Mouse (Mus musculus): ENCODE results near the gene Acad11. TPM values are rescaled to one million over a fixed set of nuclear protein-coding genes. Genes with fewer than 3 reads are reported as not detected.

The Acad11 gene
- polyA plus RNA-seq, 1 experiment from 2014 or later, result 44.8 TPM

DNA sequence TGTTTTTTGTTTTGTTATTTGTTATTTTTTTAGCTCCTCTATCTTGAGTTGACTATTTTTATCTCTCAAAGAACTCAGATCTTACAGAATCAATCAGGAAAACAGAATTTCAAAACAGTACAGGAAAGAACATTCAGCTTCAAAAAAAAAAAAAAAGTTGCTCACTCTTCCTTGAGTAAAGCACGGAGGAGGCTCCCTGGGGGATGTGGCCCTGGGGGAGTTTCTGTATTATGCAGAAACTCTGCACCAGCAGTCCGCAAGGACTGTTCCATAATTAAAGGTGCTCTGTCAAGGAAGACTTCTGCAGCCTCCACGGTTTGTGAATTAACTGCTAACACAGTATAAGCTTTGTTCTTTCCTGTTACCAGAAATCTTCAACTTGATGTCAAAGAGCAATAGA lies 38.3 kb downstream of the Acad11 start:
- H3K9ac ChIP-seq (ENCODE audit: low read depth, low read length), result no peak overlapping the region
- H3K27ac ChIP-seq (ENCODE audit: low read length), result no peak overlapping the region
- no peaks in the 10 kb centered on the region for H3K4me1 ChIP-seq (ENCODE audit: control insufficient read depth, insufficient read depth, low read length)
- ATAC-seq, result no peak
- H3K4me2 ChIP-seq (ENCODE audit: low read depth, low read length), result no peak overlapping the region
- no peaks in the 10 kb centered on the region for H3K9me3 ChIP-seq (ENCODE audit: control insufficient read depth, low read length)
- H3K4me3 ChIP-seq (ENCODE audit: low read length), result no peak overlapping the region
- H3K36me3 ChIP-seq (ENCODE audit: control insufficient read depth, insufficient read depth, low read length), result no peaks in the 10 kb centered on the region
- 47% methylated on average over 3 of the region's 3 CpGs for WGBS
- no peaks in the 10 kb centered on the region for H3K27me3 ChIP-seq (replicated peaks; ENCODE audit: control insufficient read depth, insufficient read depth, low read length)

DNA sequence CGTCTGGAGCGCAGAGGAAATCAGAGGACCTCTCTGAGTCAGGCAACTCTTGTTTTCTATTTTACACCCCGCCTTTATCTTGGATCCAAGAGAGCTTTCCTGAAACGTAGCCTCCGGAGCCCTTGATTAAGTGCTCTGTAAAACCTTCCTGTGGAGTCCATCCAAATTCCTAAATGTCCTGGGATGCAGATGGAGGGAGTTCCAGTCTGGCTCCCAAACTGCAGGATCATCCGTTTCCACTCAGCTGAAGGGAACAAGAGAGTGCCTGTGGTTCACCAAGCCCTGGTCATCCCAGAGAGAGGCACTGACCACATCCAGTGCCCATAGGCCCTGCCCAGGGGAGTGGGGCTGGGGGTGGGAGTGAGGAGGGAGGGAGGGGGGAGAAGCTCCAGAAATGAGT lies 39.1 kb downstream of the Acad11 start:
- Histone ChIP-seq H3K4me2 (ENCODE audit: low read depth, low read length) (no peak overlapping the region), H3K4me3 (ENCODE audit: low read length) (no peak overlapping the region), H3K4me1 (ENCODE audit: control insufficient read depth, insufficient read depth, low read length) (no peaks in the 10 kb centered on the region), H3K9me3 (ENCODE audit: control insufficient read depth, low read length) (no peaks in the 10 kb centered on the region), H3K27ac (ENCODE audit: low read length) (no peak overlapping the region), H3K36me3 (ENCODE audit: control insufficient read depth, insufficient read depth, low read length) (no peaks in the 10 kb centered on the region), H3K27me3 (replicated peaks; ENCODE audit: control insufficient read depth, insufficient read depth, low read length) (no peaks in the 10 kb centered on the region), H3K9ac (ENCODE audit: low read depth, low read length) (no peak overlapping the region)
- ATAC-seq, result peak; percentile 28; the same call in 1 of the 2 replicates
- WGBS, result 45% methylated on average over 6 of the region's 6 CpGs

DNA sequence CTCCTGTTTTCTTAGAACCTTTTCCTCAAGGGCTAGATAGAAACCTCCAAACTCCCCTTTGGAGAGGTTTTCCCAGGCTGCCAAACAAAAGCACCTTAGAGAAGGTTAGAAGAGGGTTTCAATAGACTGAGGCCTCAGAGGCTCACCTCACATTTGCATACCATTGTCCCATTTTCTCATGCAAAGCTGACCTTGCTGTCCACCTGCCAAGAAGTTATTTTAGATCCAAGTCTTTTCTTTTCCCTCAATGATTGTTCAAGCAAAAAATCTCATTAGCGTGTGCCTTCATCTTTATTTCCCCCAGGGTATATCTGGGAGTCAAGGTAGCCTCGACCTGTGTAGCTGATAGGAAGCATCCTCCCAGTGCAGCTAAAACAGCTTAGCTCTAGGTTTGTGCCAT lies 39.7 kb downstream of the Acad11 start:
- no peaks in the 10 kb centered on the region for H3K9me3 ChIP-seq (ENCODE audit: control insufficient read depth, low read length)
- no peak overlapping the region for H3K4me3 ChIP-seq (ENCODE audit: low read length)
- ATAC-seq, result no peak
- H3K27me3 ChIP-seq (replicated peaks; ENCODE audit: control insufficient read depth, insufficient read depth, low read length), result no peaks in the 10 kb centered on the region
- WGBS, result 50% methylated on average over 2 of the region's 2 CpGs
- no peaks in the 10 kb centered on the region for H3K4me1 ChIP-seq (ENCODE audit: control insufficient read depth, insufficient read depth, low read length)
- H3K27ac ChIP-seq (ENCODE audit: low read length), result no peak overlapping the region
- no peak overlapping the region for H3K9ac ChIP-seq (ENCODE audit: low read depth, low read length)
- no peak overlapping the region for H3K4me2 ChIP-seq (ENCODE audit: low read depth, low read length)
- no peaks in the 10 kb centered on the region for H3K36me3 ChIP-seq (ENCODE audit: control insufficient read depth, insufficient read depth, low read length)

DNA sequence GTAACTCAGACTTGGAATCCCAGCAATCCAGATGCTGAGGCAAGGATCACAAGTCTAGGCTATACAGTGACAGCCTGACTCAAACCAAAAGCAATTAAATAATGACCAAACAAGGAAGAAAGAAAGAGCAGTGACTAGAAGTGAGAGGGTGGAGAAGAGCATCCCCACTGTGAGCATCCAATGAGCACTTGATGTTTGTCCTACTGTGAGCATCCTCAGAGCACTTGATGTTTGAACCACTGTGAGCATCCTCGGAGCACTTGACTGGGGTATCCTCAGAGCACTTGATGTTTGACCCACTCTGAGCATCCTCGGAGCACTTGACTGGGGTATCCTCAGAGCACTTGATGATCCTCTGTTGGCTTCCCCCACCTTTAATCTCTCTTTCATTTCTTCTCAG lies 41.8 kb downstream of the Acad11 start:
- no peak for ATAC-seq
- Histone ChIP-seq H3K4me1 (ENCODE audit: control insufficient read depth, insufficient read depth, low read length) (no peaks in the 10 kb centered on the region), H3K4me2 (ENCODE audit: low read depth, low read length) (no peak overlapping the region), H3K27ac (ENCODE audit: low read length) (no peak overlapping the region), H3K36me3 (ENCODE audit: control insufficient read depth, insufficient read depth, low read length) (no peaks in the 10 kb centered on the region), H3K4me3 (ENCODE audit: low read length) (no peak overlapping the region), H3K9ac (ENCODE audit: low read depth, low read length) (no peak overlapping the region), H3K27me3 (replicated peaks; ENCODE audit: control insufficient read depth, insufficient read depth, low read length) (no peaks in the 10 kb centered on the region), H3K9me3 (ENCODE audit: control insufficient read depth, low read length) (no peaks in the 10 kb centered on the region)
- 87% methylated on average over 2 of the region's 2 CpGs for WGBS

DNA sequence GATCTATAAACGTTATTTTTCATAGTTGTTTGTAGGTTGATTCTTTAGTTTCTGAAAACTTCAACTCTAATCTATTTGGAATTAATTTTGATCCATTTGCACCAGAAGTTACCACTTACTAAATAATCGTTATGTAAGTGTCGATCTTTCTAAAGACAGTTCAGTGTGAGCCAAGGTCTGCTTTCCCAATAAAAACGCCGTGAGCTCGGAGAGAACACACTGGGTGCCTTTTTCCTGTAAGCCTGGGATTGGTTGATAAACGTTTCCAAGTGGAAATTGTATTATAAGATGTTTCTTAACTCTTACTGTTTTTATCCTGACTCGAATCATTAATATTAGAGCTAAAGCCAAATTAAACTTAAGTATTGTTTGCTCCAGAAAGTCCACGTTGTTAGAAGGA lies 43.8 kb downstream of the Acad11 start:
- no peaks in the 10 kb centered on the region for H3K36me3 ChIP-seq (ENCODE audit: control insufficient read depth, insufficient read depth, low read length)
- H3K4me2 ChIP-seq (ENCODE audit: low read depth, low read length), result no peak overlapping the region
- no peak overlapping the region for H3K4me3 ChIP-seq (ENCODE audit: low read length)
- H3K9me3 ChIP-seq (ENCODE audit: control insufficient read depth, low read length), result no peaks in the 10 kb centered on the region
- H3K4me1 ChIP-seq (ENCODE audit: control insufficient read depth, insufficient read depth, low read length), result no peaks in the 10 kb centered on the region
- WGBS, result 76% methylated on average over 9 of the region's 9 CpGs
- H3K27ac ChIP-seq (ENCODE audit: low read length), result no peak overlapping the region
- no peak overlapping the region for H3K9ac ChIP-seq (ENCODE audit: low read depth, low read length)
- H3K27me3 ChIP-seq (replicated peaks; ENCODE audit: control insufficient read depth, insufficient read depth, low read length), result no peaks in the 10 kb centered on the region
- ATAC-seq, result no peak

DNA sequence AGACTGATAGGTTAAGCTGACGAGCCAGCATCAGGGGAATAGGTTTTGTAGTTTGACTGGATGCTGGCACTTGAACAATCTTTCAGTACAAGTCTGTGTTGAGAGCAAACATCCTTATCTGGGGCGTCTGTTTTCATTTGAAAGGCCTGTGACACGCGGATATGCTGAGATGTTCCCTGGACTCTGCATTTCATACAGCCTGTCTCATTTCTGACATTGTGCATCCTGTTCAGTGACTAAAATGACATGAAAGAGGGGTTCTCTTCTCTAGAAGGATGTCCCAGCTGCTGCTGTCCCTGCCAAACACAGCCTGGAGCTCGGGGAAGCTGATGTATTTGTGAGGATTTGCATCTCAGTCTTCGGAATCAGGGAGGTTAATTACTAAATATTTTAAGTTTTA lies 44.3 kb downstream of the Acad11 start:
- Histone ChIP-seq H3K36me3 (ENCODE audit: control insufficient read depth, insufficient read depth, low read length) (no peaks in the 10 kb centered on the region), H3K27ac (ENCODE audit: low read length) (no peak overlapping the region), H3K4me2 (ENCODE audit: low read depth, low read length) (no peak overlapping the region), H3K9ac (ENCODE audit: low read depth, low read length) (no peak overlapping the region), H3K27me3 (replicated peaks; ENCODE audit: control insufficient read depth, insufficient read depth, low read length) (no peaks in the 10 kb centered on the region), H3K4me3 (ENCODE audit: low read length) (no peak overlapping the region), H3K4me1 (ENCODE audit: control insufficient read depth, insufficient read depth, low read length) (no peaks in the 10 kb centered on the region), H3K9me3 (ENCODE audit: control insufficient read depth, low read length) (no peaks in the 10 kb centered on the region)
- 53% methylated on average over 6 of the region's 6 CpGs for WGBS
- ATAC-seq, result no peak

DNA sequence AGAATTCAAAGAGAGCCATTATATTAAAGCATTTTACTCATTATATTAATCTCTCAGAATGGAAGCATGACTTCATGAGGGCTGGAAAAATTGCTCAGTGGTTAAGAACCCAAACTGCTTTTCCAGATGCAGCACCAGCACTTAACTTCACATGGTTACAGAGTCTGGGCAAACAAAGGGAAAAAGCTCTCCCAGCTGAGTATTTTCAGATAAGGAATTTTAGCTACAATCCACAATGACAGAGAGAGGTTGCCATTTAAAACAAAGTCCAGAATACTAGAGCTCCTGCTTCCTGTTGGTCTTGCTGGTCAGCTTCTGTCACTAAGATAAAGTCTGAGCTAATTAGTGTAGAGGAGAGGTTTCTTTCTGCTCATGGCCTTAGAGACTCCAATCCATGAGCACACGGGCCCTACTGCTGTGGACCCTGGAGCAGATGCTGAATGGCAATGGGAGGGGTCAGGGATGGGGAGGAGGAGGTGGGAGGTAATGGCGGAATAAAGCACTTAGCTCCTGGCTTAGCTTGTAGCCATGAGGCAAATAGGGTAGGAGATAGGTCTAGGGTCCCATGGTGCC lies 45.5 kb downstream of the Acad11 start:
- Histone ChIP-seq H3K4me1 (ENCODE audit: control insufficient read depth, insufficient read depth, low read length) (no peaks in the 10 kb centered on the region), H3K4me3 (ENCODE audit: low read length) (no peak overlapping the region), H3K4me2 (ENCODE audit: low read depth, low read length) (no peak overlapping the region), H3K27ac (ENCODE audit: low read length) (no peak overlapping the region), H3K36me3 (ENCODE audit: control insufficient read depth, insufficient read depth, low read length) (no peaks in the 10 kb centered on the region), H3K9me3 (ENCODE audit: control insufficient read depth, low read length) (no peaks in the 10 kb centered on the region), H3K9ac (ENCODE audit: low read depth, low read length) (no peak overlapping the region), H3K27me3 (replicated peaks; ENCODE audit: control insufficient read depth, insufficient read depth, low read length) (no peaks in the 10 kb centered on the region)
- no peak for ATAC-seq
- WGBS, result 60% methylated on average over 2 of the region's 2 CpGs

DNA sequence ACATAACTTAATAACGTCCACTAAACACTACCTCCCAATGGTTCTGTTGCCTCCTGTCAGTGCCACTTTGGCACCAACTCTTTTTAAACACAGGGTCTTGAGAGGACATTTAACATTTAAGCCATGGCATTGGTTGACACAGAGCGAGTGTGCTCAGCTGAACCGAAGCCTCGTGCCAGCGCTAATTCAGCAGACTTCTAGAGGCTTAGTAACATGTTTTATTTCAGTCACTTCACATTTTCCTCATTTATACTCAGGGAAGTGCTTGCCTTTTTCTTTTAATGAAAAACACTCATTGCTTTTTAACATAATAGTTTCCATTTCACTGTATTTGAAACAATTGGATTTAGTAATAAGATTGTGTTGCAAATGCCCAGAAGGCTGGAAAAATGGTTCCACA lies 46.0 kb downstream of the Acad11 start:
- H3K4me2 ChIP-seq (ENCODE audit: low read depth, low read length), result no peak overlapping the region
- WGBS, result 93% methylated on average over 5 of the region's 5 CpGs

DNA sequence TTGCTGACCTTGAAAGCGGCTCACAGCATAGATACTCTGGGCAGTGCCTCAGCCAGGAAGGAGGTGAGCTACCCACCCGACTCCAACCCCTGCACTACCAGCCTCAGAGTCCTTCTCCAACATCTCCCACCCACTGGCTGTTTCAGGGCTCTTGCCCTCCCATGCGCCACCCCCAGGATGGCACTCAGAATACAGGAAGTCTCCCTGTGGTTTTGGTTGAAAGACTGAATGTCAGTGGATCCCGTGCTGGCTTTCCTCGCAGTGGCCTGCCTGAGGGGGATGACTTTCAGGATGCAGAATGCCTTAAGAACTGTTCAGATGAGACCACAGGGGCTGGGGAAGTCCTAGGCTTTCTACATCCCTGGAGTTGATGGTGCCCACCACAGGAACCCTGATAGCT lies 59.9 kb downstream of the Acad11 start:
- no peak overlapping the region for H3K4me3 ChIP-seq (ENCODE audit: low read length)
- H3K4me1 ChIP-seq (ENCODE audit: control insufficient read depth, insufficient read depth, low read length), result no peaks in the 10 kb centered on the region
- H3K9ac ChIP-seq (ENCODE audit: low read depth, low read length), result no peak overlapping the region
- no peak overlapping the region for H3K27ac ChIP-seq (ENCODE audit: low read length)
- H3K9me3 ChIP-seq (ENCODE audit: control insufficient read depth, low read length), result no peaks in the 10 kb centered on the region
- H3K36me3 ChIP-seq (ENCODE audit: control insufficient read depth, insufficient read depth, low read length), result no peaks in the 10 kb centered on the region
- H3K27me3 ChIP-seq (replicated peaks; ENCODE audit: control insufficient read depth, insufficient read depth, low read length), result no peaks in the 10 kb centered on the region
- H3K4me2 ChIP-seq (ENCODE audit: low read depth, low read length), result no peak overlapping the region
- no peak for ATAC-seq
- 72% methylated on average over 5 of the region's 5 CpGs for WGBS

More for the DNA sequence above, 46.0 kb downstream of the Acad11 start:
- Histone ChIP-seq H3K9me3 (ENCODE audit: control insufficient read depth, low read length) (no peaks in the 10 kb centered on the region), H3K36me3 (ENCODE audit: control insufficient read depth, insufficient read depth, low read length) (no peaks in the 10 kb centered on the region), H3K4me3 (ENCODE audit: low read length) (no peak overlapping the region), H3K4me1 (ENCODE audit: control insufficient read depth, insufficient read depth, low read length) (no peaks in the 10 kb centered on the region), H3K27me3 (replicated peaks; ENCODE audit: control insufficient read depth, insufficient read depth, low read length) (no peaks in the 10 kb centered on the region), H3K9ac (ENCODE audit: low read depth, low read length) (no peak overlapping the region), H3K27ac (ENCODE audit: low read length) (no peak overlapping the region)
- ATAC-seq, result no peak

DNA sequence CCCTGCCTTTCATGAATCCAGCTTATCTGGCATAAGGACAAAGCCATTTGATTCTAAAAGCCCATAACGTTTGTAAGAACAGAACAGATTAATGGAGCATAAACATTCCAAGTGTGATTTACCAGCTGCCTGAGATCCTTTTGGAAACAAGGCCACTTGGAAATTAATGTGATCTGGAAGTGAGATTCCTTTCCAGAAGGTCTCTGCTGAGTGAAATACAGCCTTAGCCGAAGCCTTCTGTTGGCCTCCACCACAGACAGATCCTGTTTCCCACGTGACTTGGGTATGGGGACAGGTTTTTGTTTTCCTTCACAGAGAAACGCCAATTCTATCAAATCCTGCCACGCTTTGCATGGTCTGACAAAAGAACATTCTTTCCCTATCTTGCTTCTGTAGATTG lies 60.4 kb downstream of the Acad11 start:
- Histone ChIP-seq H3K4me3 (ENCODE audit: low read length) (no peak overlapping the region), H3K27ac (ENCODE audit: low read length) (no peak overlapping the region), H3K9me3 (ENCODE audit: control insufficient read depth, low read length) (no peaks in the 10 kb centered on the region), H3K27me3 (replicated peaks; ENCODE audit: control insufficient read depth, insufficient read depth, low read length) (no peaks in the 10 kb centered on the region), H3K4me2 (ENCODE audit: low read depth, low read length) (no peak overlapping the region), H3K9ac (ENCODE audit: low read depth, low read length) (no peak overlapping the region), H3K36me3 (ENCODE audit: control insufficient read depth, insufficient read depth, low read length) (no peaks in the 10 kb centered on the region), H3K4me1 (ENCODE audit: control insufficient read depth, insufficient read depth, low read length) (no peaks in the 10 kb centered on the region)
- ATAC-seq, result no peak
- 32% methylated on average over 5 of the region's 5 CpGs for WGBS
